Mouse (Mus musculus): ENCODE results near the gene Efcab9.

Efcab9 gene

DNA sequence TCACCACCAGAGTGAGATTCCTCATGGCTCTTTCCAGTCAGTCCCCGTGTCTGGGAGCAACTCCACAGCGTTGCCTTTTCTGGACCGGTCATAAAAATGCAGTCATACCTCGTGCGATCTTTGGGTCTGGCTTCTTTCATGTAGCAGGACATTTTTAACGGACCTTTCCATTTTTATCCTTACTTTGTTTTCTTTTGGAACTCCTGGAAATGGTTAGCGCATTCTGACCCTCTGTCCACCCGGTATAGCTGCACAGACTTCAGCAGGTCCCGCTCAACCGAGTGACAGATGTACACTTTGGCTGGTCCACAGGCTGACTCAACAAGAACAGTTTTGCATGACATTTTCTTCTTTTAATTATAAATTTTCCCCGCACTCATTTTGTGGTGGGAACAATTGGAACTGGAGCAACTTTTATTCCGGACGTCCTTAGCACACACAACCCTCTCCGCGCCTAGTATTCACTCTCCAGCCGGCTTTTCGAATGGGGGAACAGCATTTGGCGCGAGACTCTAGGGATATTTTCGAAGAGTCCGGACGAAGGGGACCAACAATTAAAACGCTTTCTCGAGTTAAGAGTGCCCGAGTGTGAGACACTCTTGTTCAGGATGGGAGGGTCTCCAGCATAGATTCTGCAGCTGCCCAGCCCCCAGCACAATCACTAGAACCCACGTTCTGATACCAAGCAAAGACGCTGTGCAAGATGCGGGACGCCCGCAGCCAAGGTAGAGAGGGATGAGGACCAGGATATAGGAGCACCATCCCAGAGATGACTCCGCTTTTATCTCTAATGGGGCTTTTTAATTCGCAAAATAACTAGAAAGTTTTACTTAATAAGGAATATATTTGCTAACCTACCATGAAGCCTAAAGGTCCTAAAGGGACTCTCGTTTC, at the start of gene Efcab9:
TSS of gene Efcab9 (minus strand) at position 211 of the 894 bp plus-strand sequence.
- DNase-seq (ENCODE audit: low spot score in 2 of 2): no peak

GRCm38 (mm10) chr11:32581031-32581430, 49.1 kb upstream of the Efcab9 start:
- DNase-seq (ENCODE audit: low spot score in 2 of 2): no peak

DNA sequence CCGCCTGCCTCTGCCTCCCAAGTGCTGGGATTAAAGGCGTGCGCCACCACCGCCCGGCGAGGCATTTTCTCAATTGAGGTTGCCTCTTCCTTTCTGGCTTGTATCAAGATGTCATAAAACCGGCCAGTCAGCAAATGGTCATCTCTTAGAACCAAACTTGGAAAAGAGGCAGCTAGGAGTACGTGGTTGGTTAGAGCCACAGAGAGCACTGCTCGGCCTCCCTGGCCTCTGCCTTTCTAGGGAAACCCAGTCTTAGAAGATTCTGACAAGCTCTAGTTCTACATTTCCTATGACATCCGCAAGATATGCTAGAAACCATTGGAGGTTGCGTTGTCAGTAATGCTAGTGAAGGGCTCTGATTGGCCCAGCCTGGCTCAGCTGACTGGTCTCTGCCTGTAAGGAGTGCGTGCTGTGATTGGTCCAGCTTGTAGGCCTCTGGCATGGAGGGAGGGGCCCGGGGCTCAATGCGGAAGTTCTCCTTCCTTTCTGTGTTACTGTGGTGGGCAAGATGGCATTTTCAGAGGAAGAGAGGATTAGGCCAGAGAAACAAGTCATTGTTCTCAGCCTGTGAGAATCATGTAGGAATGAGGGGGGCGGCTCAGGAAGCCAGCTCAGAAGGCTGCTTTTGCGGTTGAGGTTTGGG, 48.5 kb upstream of the Efcab9 start:
- DNase-seq (ENCODE audit: low spot score in 2 of 2): peak; percentile 53 to 59

DNA sequence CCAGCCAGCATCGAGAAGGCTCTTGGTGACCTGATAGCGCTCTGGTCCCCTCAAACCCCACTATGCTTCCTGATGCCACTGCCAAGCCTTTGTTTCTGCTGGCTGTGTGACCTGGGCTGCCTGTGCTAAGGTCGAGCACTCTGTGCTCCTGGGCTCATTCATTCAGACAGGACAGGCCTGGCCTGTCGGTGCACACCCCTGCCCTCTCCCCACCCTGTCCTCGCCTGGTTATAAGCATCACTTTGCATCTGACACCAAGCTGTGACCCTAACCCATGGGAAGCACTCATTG, 44.8 kb upstream of the Efcab9 start:
- no peak for DNase-seq (ENCODE audit: low spot score in 2 of 2)

GRCm38 (mm10) chr11:32575964-32576759, 44.3 kb upstream of the Efcab9 start:
- no peak for DNase-seq (ENCODE audit: low spot score in 2 of 2)

GRCm38 (mm10) chr11:32573669-32574068, 41.8 kb upstream of the Efcab9 start:
- DNase-seq (ENCODE audit: low spot score in 2 of 2): no peak

GRCm38 (mm10) chr11:32571103-32571502, 39.2 kb upstream of the Efcab9 start:
- no peak for DNase-seq (ENCODE audit: low spot score in 2 of 2)

DNA sequence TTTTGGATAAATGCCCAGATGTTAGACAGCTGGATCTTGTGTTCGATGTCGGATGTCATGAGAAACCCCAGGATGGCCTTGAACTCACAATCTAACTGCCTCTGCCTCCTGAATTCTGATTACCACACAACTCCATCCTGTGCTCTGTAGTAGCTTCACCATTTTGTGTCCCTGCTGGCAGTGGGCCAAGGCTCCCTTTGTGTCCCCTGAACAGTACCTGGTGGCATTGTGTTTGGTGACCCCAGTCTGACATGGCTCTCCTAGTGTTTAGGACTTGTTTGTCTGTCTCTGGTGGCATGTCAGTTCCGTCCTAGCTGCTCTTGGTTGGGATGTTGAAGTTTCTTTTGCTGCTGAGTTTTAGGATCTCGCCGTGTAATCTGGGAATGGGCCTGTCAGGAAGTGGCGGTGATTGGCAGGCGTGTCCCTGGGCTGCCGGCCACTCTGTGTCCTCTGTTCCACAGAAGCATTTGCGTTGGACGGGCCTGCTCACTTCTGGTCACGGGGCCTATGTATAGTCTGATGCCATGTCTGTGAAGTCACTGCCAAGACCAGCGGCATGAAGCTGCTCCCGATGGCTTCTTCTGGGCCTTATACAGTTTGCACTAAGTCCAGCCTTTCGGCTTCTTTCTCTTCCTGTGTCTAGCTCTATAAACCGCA, 36.9 kb upstream of the Efcab9 start:
- no peak for DNase-seq (ENCODE audit: low spot score in 2 of 2)

DNA sequence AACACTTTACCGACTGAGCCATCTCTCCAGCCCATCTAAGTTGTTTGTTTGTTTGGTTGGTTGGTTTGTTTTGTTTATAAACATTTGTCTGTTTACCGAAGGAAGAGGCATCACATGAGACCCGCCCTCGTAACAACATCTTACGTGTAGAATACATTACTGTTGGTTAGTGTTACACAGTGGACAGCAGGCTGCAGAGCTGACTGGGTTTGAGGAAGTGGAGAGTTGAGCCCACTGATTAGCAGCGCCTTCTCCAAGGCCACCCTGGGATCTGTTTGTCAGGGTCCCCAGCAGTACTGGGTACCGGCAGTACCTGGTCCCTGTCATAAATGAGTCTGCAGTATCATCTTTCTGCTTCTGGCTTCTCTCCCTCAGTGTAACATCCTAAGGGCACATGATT, 36.2 kb upstream of the Efcab9 start:
- no peak for DNase-seq (ENCODE audit: low spot score in 2 of 2)

DNA sequence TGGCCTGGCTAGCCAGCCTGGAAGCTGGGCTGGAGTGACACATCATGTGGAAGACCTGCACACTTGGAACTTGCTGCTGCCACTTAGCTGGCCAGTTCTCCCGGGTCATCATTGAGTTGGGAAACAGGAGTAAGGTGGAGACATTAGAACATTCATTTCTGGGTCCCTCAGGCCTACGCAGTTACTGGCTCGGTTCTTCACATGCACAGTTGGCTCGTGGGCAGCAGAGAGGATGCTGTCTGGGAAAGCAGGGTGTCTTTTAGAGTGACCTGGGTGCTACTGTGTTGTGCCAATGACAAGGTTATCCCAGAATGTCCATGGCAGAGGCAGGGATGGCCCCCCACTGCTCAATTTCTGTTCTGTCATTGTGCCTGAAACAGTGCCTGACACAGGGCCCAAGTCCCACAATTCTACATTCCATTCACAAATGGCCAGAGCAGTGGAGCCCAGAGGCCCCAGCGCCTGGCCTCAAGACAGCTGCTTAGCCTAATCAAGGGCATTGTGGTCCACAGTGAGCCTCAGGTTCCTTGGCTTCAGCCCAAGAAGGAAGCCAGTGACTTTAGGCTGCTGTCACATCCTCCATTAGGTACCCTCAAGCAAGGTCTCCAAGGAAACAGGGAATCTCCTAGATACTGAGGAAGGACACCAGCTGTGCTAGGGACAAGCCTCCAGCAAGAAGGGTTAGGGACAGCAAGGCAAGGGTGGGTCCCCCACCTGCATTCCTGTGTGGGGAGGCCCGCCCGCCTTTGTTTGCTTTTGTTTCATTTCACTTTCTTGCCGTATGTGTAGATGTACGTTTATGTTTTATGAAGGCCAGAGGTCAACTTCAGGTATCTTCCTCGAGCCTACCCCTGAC, 35.3 kb upstream of the Efcab9 start:
- no peak for DNase-seq (ENCODE audit: low spot score in 2 of 2)

GRCm38 (mm10) chr11:32566184-32566583, 34.3 kb upstream of the Efcab9 start:
- DNase-seq (ENCODE audit: low spot score in 2 of 2): no peak

- DNase-seq (ENCODE audit: low spot score in 2 of 2): peak; percentile 60 to 76
Observed at GRCm38 (mm10) chr11:32565088-32565487, 33.2 kb upstream of the Efcab9 start.

- DNase-seq (ENCODE audit: low spot score in 2 of 2): no peak
Observed at GRCm38 (mm10) chr11:32564629-32565028, 32.7 kb upstream of the Efcab9 start.

DNA sequence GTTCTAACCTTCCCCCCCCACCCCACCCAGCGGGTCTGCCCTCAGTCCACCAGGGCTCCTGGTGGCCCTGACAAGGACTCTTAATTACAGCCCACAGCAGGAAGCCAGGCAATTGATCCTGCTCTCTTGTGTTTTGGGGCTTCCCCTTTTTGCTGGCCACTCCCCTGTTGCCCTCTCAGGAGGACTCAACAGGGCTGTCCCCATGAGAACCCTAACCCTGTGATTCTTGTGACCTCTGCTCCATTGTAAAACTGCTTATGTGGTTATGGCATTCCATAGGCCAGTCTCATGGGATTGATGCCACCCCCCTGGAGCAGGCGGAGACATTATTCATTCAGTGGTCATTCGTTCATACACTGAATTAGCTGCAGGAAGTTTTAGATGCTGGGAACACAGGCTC, 31.8 kb upstream of the Efcab9 start:
- no peak for DNase-seq (ENCODE audit: low spot score in 2 of 2)

DNA sequence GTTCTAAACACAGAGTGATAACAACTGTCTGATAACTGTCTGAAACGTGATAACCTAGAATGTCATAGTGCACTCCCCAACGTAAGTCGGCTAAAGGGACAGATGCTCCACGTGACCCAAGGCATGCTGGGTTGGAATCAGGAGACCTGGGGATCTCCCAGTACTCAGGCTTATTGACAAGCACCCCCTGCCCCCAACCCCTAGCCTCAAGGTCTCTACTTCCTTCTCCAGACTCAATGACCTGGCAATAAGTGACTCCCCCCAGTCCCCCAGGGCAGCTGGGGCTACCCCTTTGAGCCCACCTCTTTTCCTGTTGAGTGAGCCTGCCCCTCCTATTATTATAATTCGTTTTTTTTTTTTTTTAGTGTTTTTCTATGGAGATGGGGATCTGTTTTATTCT, 30.8 kb upstream of the Efcab9 start:
- no peak for DNase-seq (ENCODE audit: low spot score in 2 of 2)

GRCm38 (mm10) chr11:32561465-32562355, 29.8 kb upstream of the Efcab9 start:
- peak; percentile 39 to 51 for DNase-seq (ENCODE audit: low spot score in 2 of 2)

- no peak for DNase-seq (ENCODE audit: low spot score in 2 of 2)
Observed at GRCm38 (mm10) chr11:32560015-32560770, 28.3 kb upstream of the Efcab9 start.

- no peak for DNase-seq (ENCODE audit: low spot score in 2 of 2)
Observed at GRCm38 (mm10) chr11:32558677-32559076, 26.8 kb upstream of the Efcab9 start.

GRCm38 (mm10) chr11:32558026-32558425, 26.1 kb upstream of the Efcab9 start:
- no peak for DNase-seq (ENCODE audit: low spot score in 2 of 2)
